Mouse (Mus musculus) thymus, postnatal 25 days (tissue): ENCODE data around the gene Col1a2.

ENCODE experiments used
- DNase-seq: peaks from one replicate; pipeline ENCODE4 v3.0.0; 2022

The Col1a2 gene

DNA sequence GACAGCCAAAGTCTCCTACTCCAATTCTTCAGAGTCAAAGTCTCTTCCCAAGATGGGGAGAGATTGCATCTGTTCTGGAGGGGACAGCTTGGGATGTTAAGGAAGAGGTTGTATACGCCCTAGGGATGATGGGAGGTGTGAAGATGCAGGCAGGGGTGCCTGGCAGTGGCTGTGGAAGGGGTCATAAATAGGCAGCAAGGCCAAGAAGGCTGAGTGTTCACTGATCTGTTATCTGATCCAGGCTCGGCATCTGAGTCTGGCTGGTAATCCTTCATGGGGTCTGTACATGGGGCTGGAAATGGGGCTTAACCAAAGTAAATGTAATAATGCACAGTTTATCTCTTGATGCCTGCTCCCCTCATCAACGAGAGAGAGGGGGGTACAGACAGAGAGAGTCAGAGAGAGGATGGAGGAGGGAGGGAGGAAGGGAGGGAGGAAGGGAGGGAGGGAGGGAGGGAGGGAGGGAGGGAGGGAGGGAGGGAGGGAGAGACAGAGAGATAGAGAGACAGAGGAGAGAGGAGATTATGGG, at the start of gene Col1a2:
Gene Col1a2 (plus strand): TSS at position 212 of the 529 bp plus-strand sequence.
- no peak for DNase-seq

DNA sequence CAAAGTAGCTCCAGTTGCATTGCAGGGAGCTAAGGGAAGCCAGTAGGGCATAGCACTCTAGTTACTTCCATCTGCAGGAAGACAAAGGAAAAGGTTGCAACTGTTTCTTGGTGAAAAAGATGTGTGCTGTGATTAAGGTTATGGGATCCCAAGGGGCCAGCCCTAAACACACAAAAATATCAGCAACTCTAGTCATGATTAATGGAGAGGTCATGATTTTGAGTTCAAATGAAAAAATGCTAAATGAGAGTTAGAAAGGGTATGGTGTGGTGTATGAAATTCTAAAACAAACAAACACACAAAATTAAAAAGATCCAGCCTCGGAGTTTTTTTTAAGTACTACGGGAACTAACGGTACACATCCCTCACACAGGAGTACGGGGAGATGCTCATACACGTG, 49.1 kb upstream of the Col1a2 start:
- DNase-seq = no peak

DNA sequence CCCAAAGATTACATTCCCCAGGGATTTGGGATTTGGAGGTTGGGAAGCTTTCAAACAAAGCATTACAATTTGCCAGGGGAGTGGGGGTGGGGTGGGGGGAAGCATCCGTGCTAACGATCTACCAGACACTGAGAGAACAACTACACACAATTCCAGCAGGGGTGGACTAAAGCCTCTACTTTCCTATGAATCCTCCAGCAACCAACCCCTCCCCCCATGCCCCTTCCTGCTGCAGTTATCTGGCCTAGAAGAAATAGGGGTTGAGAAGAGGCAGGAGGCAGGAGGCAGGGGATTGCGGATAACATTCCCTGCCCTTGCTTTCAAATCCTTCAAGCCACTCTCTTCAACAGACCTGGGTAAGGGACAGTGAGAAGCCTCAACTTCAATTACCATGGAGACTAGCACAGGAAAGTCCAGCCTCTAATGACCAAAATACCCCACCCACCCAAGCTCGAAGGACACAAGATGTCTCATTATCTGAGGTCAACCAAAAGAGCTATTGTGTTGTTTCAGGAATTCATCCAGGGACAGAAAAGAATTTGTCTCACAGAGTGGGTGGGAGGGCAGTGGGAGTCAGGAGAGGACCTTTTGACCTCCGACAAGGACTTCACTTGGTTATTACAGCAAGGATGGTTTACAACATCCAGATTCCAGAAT, 48.5 kb upstream of the Col1a2 start:
- DNase-seq = no peak

DNA sequence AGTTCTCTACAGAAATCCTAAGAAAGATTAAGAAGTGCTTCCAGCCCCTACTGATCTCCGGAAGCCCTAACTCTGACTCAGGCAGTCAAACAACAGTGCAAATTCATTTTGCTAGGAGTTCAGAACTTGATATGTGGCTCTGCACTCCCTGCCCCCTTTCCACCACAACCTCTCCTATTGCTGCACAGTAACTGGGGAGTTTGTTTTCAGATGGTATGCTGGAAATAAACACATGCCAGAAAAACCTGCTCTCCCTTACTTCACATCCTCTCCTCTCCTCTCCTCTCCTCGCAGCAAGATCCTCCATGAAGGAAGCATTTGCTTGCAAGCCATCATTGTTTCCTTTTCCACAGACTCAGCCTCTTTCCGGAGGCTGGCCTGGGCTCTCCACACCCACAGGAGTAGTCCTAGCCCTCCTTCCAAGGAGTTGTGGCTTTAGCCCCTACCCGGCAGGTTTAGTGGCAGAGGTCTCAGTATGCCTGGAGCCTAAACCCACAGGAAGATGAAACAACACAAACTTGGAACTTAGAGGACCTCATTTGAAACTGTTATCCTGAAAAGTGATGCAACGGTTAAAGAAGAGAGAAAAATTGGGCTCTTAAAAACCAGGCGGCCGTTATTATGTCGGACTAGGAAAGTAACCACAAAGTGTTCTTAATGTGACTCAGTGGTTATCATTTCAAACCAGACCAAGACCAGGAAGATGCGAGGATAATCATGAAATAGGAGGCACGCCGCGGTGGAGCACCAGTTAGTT, 47.7 kb upstream of the Col1a2 start:
- DNase-seq = no peak

DNA sequence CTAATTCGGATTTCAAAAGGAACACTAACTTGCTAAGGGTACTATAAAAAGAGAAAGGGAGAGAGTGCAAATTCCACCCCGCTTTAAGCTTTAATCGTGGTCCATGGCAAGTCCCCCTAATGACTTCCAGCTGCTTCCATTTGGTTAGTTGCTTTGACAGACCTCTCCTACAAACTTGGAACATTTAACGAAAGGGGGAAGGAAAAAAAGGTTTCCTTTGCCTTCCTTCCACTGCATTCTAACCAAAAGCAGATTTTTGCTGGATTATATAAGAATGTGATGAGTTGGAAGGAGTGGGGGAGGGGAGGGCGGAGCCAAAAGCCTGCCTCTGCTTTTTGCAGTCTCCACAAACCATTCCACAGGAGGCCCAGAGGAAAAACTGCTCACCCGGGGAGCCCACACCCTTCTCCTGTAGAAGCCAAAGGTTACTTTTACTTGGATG, 47.0 kb upstream of the Col1a2 start:
- DNase-seq = no peak

DNA sequence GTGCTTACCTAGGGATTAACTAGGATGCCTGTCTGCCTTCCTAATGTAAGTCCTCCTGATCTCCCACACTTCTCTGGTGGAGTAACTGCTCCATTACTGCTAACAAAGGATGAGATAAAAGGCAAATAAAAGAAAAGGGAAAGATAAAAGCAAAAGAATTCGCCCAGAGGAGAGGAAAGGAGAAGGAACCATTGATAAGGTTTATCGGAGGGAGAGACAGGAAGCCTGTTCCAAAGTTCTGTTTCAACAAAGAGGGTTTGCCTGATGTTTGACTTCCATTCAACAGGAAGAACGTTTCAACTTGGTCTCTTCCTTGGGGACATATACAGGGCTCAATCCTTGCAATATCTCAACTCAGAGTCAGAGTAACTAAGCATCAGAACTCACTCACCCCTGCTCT, 39.3 kb upstream of the Col1a2 start:
- DNase-seq = no peak

DNA sequence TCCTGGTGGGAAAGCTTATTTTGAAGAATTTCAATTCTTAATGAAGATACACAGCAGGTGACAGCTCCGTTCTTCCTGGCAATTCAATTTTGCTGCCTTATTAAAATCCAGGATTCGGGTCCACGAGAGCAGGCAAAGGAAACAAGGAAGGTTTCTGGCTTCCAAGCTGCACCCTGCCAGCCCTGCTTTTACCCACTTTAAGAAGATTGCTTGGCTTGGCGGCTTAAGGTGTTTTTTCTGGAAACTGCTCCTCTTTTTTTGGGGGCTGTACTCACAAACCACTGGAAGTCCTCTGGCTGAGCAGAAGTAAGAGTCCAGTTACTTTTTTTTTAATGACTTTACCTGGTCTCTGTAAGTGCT, 21.1 kb upstream of the Col1a2 start:
- no peak for DNase-seq

DNA sequence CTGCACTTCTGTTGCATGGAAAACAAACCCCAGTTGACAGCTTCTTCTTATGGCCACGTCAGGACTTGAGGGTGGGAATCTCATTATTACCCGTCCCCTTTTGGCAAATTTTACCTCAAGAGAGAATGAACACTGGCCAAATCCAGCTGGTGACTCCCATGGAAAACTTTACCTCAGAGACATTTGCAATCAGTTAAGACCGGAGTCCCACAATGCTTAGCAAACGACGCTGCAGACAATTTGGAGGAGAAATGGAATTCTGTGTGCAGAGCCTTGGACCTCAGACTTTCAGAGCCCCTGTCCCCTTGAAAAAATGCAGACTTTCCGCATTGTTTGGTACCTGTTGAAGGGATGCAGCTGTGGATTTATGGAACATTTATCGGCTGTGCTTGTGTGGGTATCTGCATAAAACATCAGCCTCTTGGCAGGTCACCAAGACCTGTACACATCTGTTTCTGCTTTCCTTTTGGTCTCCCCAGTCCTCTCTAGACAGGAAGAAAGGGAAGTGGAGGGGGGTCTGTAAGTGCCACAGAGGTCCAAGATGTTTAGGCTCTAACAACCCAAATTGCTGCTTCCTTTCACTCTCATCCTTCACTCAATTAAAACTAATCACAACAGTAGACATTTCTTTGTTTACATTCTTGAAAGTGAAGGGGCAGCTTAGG, 20.5 kb upstream of the Col1a2 start:
- no peak for DNase-seq

DNA sequence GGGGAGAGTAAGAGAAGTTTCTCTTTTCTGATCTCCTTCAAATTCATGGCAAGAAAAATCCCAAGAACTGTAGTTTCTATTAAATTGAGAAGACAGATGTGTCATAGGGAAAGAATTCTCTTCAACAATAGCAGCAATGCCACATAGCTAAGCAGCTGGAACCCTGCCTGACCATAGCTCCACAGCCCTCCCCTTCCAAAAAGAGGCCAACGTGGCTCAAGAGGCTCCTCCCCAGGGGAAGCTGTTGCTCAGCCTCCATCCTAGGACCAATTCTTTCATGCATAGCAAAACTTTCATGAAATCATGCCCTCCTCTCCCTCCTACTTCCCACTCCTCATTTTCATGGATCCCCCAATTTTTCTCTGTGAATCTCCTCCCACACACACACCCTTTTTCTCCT, 16.3 kb upstream of the Col1a2 start:
- DNase-seq = no peak

DNA sequence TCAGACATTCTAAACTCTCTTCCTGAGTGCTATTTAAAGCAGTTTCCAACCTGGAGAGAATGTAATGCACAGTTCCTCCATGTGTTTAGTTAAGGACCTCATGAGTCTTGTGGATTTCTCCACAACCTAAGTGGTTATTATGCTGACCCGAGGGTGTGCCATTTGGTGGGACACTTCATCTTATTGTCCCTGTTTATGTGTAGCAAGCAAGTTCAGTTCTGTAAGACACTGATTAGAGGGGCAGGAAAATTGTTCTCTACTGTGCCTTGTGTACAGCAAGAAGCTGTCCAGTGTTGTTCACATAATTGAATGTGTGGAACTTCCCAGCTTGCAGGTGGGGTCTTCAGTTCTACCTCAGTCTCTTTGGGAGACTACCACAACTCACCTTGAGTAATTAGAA, 15.6 kb upstream of the Col1a2 start:
- no peak for DNase-seq

DNA sequence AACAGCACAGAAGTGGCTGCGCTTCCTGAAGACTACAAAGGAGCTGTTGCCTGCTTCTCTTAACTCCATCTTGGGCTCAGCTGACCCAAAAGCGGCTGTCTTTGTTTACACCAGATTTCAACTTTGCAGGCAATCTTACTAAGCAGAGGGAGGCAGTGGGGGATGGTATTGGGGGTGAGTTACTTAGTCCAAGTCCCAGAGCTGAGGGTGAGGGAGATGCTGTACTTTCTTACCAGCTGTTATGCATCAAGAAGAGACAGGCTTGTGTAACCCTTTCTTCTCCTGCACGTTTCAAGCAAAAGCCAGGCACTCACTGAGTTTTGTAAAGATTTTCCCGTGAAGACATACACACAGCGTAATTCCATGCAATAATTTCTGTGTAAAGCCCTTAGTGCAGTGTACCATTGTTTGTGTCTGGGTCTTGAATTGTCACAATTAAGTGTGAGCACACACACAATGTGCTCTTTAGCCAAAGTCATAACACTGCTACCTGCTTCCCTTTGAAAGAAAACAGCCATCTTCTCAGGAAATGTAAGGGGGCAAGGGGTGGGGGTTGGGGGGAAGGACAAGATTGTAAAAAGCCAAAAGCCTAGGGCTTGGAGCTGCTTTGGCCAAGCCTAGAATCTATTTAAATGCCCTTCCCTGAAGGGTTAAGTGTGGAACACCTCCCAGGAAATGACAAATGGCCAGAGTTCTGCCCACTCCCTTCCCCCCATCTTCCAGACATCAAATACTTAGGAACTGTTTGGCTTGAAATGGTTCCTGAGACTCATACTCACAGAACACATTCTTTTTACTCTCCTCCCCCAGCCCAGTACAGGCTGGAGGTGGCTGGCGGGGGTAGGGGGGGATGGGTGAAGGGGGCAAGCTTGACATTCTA, 15.0 kb upstream of the Col1a2 start:
- no peak for DNase-seq

DNA sequence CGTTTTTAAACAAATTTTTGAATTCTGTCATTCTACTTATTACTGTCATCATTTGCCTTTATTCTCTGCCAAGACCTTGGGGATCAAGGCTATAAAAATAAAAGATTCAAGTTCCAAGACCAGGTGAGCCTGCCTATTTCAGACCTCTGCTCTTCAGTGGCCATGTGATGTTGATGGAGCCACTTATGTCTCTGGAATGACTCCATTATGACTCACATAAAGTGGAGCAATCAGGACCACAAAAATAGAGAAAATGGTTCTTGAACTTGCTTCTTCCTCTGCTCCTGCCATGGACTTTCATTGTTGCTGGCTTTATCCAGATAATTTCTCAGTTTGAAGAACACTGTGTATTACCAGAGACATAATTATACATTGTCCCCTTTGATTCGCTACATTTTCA, 10.9 kb upstream of the Col1a2 start:
- DNase-seq = no peak

DNA sequence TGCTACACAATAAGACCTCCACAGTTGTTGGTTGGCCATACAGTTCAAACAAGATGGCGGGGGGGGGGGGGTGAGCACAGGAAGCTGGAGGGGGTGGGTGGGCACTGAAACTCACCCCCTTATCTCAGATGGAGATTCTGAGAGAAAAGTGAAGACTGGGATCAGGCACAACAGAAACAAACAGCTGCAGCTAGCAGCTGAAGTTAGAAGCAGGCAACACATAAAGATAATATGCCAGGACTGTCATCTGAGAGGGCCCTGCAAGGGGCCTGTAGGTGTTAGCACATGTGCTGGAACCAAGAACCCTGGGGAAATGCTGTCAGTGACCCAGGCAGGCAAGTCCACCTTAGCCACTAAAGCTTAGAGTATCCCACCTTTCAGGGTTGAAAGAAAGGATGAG, 8.2 kb upstream of the Col1a2 start:
- no peak for DNase-seq

DNA sequence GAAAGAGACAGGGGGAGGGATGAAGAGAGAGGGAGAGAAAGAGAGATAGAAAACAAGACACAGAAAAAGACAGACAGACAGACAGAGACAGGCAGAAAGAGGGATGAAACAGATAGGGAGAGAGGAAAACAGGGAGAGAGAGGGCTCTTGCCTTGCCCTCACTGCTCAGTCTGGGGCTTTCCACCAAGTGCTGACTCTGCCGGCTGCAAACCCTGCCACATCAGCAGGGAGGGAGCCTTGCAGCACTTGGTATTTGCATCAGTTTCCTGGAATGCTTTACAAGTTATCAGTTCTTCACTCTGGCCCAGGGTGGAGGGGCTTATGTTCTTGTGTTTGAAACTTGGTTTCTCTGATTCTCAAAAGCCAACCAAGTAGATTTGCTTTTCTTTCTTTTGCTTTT, 1.5 kb upstream of the Col1a2 start:
- DNase-seq = no peak

DNA sequence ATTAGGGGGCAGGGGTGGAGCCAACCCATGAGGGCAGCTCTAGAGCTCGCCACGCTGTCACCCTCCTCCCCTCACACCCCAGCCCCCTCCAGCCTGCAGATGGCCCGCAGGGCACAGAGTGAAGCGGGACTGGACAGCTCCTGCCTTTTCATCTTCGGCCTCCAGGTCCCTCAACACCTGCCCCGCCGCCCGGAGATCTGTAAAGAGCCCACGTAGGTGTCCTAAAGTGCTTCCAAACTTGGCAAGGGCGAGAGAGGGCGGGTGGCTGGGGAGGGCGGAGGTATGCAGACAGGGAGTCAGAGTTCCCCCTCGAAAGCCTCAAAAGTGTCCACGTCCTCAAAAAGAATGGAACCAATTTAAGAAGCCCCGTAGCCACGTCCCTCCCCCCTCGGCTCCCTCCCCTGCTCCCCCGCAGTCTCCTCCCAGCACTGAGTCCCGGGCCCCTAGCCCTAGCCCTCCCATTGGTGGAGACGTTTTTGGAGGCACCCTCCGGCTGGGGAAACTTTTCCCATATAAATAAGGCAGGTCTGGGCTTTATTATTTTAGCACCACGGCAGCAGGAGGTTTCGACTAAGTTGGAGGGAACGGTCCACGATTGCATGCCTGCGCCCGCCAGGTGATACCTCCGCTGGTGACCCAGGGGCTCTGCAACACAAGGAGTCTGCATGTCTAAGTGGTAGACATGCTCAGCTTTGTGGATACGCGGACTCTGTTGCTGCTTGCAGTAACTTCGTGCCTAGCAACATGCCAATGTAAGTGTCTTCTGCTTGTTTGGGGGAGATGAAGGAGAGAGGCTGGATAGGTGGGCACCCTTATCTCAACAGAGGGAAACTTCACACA, 764 bp downstream of the Col1a2 start:
- DNase-seq = no peak

DNA sequence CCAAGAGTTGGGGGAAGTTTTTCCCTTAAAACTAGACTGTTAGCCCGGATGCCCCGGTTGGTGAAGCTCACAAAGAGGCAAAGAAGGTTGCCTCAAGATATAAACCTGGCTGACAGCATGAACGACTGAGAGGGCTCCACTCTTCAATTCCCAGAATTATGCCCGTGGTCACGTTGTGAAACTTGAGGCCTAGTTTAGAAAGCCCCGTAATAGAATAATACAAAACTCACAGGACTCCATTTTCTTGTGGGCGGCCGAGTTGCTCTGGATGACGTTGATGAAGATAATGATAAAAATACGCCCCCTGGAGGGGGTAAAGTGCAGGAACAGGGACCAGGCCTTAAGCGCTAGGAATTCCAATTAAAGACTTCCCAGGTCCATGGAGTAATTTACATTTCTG, 1.5 kb downstream of the Col1a2 start:
- DNase-seq = no peak

DNA sequence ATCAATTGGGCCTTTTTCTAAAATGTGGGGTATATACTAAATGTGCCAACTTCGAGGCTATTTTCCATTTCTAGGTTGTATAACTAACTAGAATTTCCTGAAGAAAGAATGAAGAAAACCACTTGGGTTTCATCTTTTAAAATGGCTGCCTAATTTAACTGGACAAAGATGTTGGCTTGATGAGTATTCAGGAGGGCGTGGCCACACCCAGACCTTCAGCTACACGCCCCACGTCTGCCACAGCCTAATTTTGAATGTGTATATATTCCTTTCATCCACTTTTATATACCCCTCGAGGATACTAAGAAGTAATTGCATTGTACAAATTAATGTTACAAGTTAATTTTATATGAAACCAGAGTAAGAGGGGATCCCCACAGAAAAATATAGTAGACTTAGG, 2.2 kb downstream of the Col1a2 start:
- no peak for DNase-seq

DNA sequence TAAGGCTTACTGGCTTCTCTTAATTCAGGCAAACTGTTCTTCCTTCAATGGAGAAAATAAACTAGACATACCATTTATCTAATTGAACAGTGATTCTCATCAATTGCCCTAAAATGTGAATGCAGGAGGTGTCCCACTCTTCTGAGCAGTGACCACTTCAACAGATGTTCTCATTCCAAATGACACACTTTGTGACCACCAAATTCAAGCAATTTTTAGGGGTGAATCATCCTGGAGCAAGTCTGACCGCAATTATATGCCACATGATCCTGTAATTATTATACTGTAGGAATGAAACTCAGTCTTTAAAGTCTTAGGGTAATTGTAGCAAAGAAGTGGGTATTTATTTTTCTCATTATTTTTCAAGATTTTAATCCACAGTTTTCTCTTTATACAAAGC, 2.7 kb downstream of the Col1a2 start:
- no peak for DNase-seq

DNA sequence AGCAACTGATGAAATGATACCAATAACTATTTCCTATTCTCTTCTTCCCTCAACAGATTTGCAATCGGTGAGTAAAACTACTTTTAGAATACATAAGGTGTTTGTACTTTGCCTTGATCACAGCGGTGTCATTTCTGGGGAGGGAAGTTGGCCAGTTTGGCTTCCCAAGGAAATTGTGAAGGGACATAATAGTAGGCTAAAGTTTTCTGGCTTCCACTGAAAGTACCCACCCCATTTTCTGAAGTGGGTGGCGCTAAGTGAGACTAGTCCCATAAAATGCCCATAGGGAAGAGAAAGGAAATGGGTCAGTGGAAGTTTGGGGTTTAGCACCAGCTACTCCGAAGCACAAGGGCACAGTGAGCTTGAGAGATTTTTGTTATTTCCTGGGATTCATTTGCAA, 3.7 kb downstream of the Col1a2 start:
- DNase-seq = no peak

DNA sequence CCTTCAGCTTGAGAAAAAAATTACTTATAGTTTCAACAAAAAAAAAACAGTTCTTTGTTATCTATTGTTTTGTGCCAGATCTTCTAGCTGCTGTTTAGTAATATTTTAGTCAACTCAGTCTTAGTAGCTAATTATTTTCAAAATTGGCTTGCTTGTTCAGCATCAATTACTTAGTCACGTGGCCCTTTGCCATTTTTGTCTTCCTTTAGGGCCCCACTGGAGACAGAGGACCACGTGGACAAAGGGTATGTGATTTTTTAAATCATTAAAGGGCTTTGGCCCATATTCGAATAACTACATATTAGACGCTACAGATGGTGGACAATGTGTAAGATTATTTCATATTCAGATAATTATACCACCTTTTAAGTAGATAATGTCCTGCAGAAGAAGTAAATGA, 4.8 kb downstream of the Col1a2 start:
- no peak for DNase-seq

DNA sequence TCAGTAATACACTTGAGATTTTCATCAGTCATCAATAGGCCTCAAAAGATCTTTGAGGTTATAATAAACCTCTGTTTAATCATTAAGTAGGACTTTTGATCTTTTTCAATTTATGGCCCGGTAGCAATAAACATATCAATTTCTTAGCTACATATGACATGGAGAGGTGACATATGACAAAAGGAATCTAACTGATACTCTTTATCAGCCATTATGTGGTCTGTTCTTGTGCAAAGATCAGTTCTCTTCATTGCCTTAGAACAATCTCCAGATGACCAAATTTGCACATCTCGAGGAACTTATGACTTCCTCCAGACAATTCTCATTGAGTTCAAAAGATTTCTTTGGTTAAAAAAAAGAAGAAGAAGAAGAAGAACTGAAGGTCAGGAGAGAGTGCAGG, 10.1 kb downstream of the Col1a2 start:
- DNase-seq = no peak

DNA sequence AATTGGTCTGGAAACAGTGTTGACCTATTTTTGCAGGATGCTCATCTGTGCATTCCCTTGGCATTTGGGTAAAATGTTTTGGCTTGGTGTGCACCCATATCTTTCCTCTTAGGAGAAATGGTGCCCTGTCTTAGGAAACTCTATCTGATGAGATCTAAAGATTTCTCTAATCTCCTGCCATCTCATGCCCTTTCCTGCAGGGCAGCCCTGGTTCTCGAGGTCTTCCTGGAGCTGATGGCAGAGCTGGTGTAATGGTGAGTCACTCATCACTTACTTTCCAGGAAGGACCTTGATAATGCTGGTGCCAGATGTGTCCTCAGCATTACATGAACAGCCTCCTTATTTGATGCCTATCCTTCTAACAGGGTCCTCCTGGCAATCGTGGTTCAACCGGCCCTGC, 16.4 kb downstream of the Col1a2 start:
- no peak for DNase-seq
